Mouse (Mus musculus): ENCODE measurements around the gene Ggta1. TPM values are rescaled to one million over a fixed set of nuclear protein-coding genes. Genes with fewer than 3 reads are reported as not detected.

The Ggta1 gene
- polyA plus RNA-seq, 1 experiment from 2014 or later: 7.8 TPM

- Histone ChIP-seq H3K4me3 (replicated peaks) (0 out of 2 replicates have a peak overlapping the region, but pooled peaks have one; percentile 4), H3K36me3 (peaks cover 4% of the 10 kb centered on the region; the same call in 1 of the 2 replicates), H3K9me3 (replicated peaks) (peaks cover 3% of the 10 kb centered on the region; the same call in 1 of the 2 replicates), H3K27me3 (no peaks in the 10 kb centered on the region), H3K4me2 (peak overlapping the region; percentile 49), H3K9ac (peak overlapping the region; percentile 59), H3K27ac (peak overlapping the region; percentile 94), H3K4me1 (replicated peaks) (peaks cover 98% of the 10 kb centered on the region)
- DNase-seq (peak; percentile 58), ATAC-seq (ENCODE audit: low read depth) (peak; percentile 52)
- WGBS (ENCODE audit: insufficient replicate concordance): 14% methylated on average over 8 of the region's 8 CpGs
Measured at GRCm38 (mm10) chr2:35503723-35504416, 40.8 kb upstream of the Ggta1 start.

DNA sequence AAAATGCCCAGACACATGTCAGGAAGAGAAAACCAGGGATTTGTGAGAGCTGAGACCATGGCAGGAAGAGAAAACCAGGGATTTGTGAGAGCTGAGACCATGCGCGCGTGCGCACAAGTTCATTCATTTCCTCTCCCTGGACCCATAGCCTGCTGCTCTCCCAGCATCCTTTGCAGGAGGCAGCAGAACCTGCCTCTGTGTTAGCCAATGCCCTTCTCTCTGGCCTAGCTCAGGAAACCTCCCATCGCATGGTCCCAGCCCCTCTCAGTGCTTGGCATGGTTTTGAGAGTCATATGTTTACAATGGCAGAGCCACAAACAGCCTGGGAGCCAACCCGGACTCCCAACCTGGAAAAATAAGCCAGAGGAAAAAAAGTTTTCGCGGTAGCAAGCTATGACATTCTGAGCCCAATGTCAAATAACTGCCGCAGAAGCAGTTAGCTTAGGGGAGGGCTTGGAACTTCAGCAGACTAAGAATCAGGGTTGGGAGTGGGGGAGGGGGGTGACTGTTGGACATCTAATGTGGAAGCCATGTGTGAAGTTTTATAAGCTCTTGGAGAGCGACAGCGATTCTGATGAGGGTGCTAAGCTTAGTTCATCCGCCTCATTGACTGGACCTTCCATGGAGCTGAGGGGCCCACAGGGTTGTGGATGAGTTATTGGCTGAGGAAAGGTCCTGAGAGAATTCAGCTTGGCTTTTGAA is 40.1 kb upstream of the Ggta1 start:
- DNase-seq (no peak), ATAC-seq (ENCODE audit: low read depth) (no peak)

DNA sequence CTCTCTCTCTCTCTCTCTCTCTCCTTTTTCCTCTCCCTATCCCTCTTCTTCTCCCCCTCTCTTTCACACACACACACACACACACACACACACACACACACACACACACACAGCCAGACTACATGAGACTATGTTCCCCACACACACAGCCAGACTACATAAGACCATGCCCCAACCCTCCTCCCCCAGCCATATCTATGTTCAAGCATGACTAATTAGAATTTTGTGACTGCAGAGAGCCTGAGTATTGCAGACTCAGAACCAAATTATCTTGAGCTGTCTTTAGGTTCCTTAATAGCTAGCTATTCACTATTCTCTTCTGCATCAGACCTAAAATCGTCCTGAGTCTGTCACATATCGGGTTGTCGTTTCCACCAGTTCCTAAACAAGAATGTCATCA is 39.5 kb upstream of the Ggta1 start:
- no peaks in the 10 kb centered on the region for H3K27me3 ChIP-seq
- peaks cover 4% of the 10 kb centered on the region; the same call in 1 of the 2 replicates for H3K36me3 ChIP-seq
- H3K4me3 ChIP-seq (replicated peaks): no peak overlapping the region
- peak overlapping the region; percentile 94 for H3K27ac ChIP-seq
- H3K9ac ChIP-seq: peak overlapping the region; percentile 59
- 49% methylated on average over 3 of the region's 3 CpGs for WGBS (ENCODE audit: insufficient replicate concordance)
- H3K9me3 ChIP-seq (replicated peaks): peaks cover 3% of the 10 kb centered on the region; the same call in 1 of the 2 replicates
- peaks cover 99% of the 10 kb centered on the region for H3K4me1 ChIP-seq (replicated peaks)
- no peak for DNase-seq
- H3K4me2 ChIP-seq: peak overlapping the region; percentile 49
- peak; percentile 49 for ATAC-seq (ENCODE audit: low read depth)

More for the DNA sequence above, 40.1 kb upstream of the Ggta1 start:
- Histone ChIP-seq H3K27ac (peak overlapping the region; percentile 94), H3K9ac (peak overlapping the region; percentile 59), H3K4me1 (replicated peaks) (peaks cover 98% of the 10 kb centered on the region), H3K4me2 (peak overlapping the region; percentile 49), H3K27me3 (no peaks in the 10 kb centered on the region), H3K9me3 (replicated peaks) (peaks cover 3% of the 10 kb centered on the region; the same call in 1 of the 2 replicates), H3K36me3 (peaks cover 4% of the 10 kb centered on the region; the same call in 1 of the 2 replicates), H3K4me3 (replicated peaks) (0 out of 2 replicates have a peak overlapping the region, but pooled peaks have one; percentile 4)
- WGBS (ENCODE audit: insufficient replicate concordance): 57% methylated on average over 12 of the region's 12 CpGs

DNA sequence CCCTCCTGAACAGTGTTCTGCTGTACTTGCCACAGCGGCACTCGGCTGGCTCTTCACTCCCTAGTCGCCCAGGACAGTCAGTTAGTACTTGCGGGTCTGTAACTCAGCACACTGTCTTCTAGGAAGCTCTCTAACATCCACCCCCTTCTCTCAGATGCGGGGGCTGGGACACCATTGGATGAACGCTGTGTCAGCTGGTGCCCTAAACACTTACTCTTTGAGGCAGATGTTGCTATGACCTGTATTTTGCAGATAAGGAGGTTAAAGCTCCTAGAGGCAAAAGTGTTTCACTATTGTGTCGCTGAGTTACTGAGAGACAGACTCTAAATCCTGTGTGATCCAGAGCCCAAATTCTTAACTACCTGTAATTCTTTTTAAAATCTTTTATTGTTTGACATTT is 36.4 kb upstream of the Ggta1 start:
- DNase-seq: peak; percentile 70
- peak overlapping the region; percentile 34 for H3K4me2 ChIP-seq
- H3K4me3 ChIP-seq (replicated peaks): no peak overlapping the region
- H3K27me3 ChIP-seq: no peaks in the 10 kb centered on the region
- H3K9me3 ChIP-seq (replicated peaks): peaks cover 3% of the 10 kb centered on the region; the same call in 1 of the 2 replicates
- peaks cover 96% of the 10 kb centered on the region for H3K4me1 ChIP-seq (replicated peaks)
- H3K9ac ChIP-seq: peak overlapping the region; percentile 40; the same call in 1 of the 2 replicates
- peak; percentile 68 for ATAC-seq (ENCODE audit: low read depth)
- H3K36me3 ChIP-seq: peaks cover 4% of the 10 kb centered on the region; the same call in 1 of the 2 replicates
- peak overlapping the region; percentile 50 for H3K27ac ChIP-seq
- 26% methylated on average over 7 of the region's 7 CpGs for WGBS (ENCODE audit: insufficient replicate concordance)

DNA sequence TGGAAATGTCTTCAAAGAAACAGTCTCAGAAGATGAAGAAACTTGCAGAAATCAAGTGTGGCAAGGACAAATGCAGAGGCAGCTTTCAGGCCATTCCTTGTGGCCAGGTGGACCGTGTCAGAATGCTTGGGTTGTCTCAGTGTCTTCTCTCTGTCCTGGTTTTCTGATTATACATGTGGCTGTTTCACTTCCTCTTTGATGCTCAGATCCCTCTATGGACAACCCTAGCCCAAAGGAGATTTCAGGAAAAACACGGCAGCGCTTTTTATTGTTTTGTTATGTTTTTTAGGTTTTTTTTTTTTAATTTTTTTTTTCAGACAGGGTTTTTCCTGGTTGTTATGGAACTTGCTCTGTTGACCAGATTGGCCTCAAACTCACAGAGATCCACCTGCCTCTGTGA is 35.9 kb upstream of the Ggta1 start:
- Histone ChIP-seq H3K4me2 (peak overlapping the region; percentile 34; the same call in 1 of the 2 replicates), H3K36me3 (peaks cover 4% of the 10 kb centered on the region; the same call in 1 of the 2 replicates), H3K9ac (peak overlapping the region; percentile 40; the same call in 1 of the 2 replicates), H3K27me3 (no peaks in the 10 kb centered on the region), H3K27ac (peak overlapping the region; percentile 50), H3K4me1 (replicated peaks) (peaks cover 91% of the 10 kb centered on the region), H3K9me3 (replicated peaks) (peaks cover 3% of the 10 kb centered on the region; the same call in 1 of the 2 replicates), H3K4me3 (replicated peaks) (no peak overlapping the region)
- no peak for DNase-seq
- WGBS (ENCODE audit: insufficient replicate concordance): 64% methylated on average over 3 of the region's 3 CpGs
- no peak for ATAC-seq (ENCODE audit: low read depth)

DNA sequence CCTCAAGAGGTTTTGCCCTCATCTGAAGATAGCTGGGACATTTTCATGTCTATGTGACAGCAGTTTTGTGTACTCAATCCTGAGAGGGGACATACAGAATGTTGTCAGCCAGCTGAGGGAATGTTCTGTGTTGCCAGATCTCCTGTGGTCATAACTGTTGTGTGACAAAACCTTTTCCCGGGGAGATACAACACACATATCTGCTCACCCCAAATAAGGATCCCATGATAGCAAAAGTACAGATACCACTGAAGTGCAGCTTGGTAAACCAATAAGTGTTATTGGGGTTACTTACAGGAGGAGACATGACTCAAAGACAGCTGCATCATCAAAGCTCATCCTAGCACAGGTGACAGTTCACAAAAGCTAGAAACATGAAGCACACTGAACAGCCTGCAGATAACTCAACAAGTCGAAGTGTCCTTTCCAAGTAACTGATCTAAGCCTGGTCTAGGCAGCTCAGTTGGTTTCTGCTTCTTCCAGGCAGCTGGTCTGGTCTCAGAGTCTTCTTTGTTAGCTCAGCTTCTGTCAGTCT is 34.7 kb upstream of the Ggta1 start:
- no peak overlapping the region for H3K9ac ChIP-seq
- peak overlapping the region; percentile 43 for H3K27ac ChIP-seq
- H3K27me3 ChIP-seq: no peaks in the 10 kb centered on the region
- DNase-seq: no peak
- H3K4me1 ChIP-seq (replicated peaks): peaks cover 78% of the 10 kb centered on the region
- 50% methylated on average over 2 of the region's 2 CpGs for WGBS (ENCODE audit: insufficient replicate concordance)
- peaks cover 4% of the 10 kb centered on the region; the same call in 1 of the 2 replicates for H3K36me3 ChIP-seq
- no peak overlapping the region for H3K4me2 ChIP-seq
- no peak overlapping the region for H3K4me3 ChIP-seq (replicated peaks)
- no peak for ATAC-seq (ENCODE audit: low read depth)
- peaks cover 3% of the 10 kb centered on the region; the same call in 1 of the 2 replicates for H3K9me3 ChIP-seq (replicated peaks)

DNA sequence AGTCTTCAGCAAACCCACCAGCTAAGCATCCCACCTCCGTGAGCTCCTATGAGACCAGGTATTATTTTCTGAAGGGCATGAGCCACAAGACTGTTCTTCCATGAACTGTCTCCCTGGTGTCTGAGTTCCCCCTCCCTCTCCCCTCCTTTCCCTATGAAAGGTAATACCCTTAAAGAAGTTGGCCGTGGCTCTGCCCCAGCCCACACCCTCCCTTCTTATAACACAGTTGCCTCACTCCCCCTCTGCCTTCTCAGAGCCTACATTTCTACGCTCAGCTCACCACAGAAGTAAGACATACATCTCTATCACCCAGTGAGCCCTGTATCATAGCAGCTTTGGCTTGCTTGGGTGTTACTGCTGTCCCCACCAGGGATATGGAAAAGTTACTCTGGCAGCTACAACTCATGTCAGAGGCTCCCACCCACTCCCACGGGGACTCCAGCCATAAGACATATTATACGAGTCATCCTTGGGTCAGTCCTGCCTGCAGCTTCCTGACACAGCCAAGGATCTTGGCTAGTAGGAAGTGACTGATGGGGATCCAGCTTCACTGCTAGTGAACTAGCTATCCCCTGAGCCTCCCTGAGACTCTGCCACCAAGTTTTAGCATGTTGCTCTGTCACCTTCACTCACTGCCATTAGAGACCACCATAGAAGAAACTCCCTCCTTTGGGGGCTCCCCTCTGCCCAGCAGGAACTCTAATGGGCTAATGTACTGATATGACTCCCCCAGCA is 33.4 kb upstream of the Ggta1 start:
- peaks cover 4% of the 10 kb centered on the region; the same call in 1 of the 2 replicates for H3K36me3 ChIP-seq
- 34% methylated on average over 5 of the region's 5 CpGs for WGBS (ENCODE audit: insufficient replicate concordance)
- peak overlapping the region; percentile 70 for H3K27ac ChIP-seq
- peaks cover 3% of the 10 kb centered on the region; the same call in 1 of the 2 replicates for H3K9me3 ChIP-seq (replicated peaks)
- peak overlapping the region; percentile 27; the same call in 1 of the 2 replicates for H3K9ac ChIP-seq
- no peak overlapping the region for H3K4me3 ChIP-seq (replicated peaks)
- H3K4me1 ChIP-seq (replicated peaks): peaks cover 66% of the 10 kb centered on the region
- ATAC-seq (ENCODE audit: low read depth) (no peak), DNase-seq (no peak)
- 0 out of 2 replicates have a peak overlapping the region, but pooled peaks have one; percentile 2 for H3K4me2 ChIP-seq
- no peaks in the 10 kb centered on the region for H3K27me3 ChIP-seq

DNA sequence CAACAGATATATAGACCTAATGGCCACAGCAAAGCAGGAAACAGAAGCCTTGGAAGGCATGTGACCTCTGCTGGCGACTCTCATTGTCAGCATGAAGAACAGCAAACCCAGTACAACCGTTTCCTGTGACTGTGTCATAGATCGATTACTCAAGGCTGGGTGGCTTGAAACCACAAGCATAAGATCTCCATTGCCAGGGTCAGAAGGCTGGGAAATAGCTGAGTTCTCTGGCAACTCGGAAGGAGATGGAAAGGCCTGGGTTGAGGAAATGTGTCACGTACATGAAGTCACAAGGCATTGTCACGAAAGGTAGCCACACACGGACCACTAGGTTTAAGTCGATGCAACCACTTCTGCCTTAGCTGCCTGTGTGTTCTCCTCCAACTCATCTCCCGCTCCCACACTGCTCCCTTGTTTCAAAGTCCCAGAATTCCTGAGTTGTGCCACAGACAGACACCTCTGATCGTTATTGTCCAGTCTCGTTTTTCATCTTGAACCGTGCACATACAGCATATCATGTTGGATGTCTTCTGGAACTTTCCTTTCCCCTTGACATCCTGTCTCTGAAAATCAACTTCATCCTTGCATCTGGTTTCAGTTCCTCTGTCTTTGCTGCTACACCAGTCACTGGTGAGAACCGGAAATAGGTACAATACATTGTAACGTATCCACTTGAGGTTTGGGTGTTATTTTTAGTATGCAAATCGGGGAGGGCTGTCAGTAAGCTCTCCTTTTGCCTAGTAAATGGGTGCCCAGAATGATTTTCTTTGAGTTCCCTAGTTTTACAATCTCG is 32.7 kb upstream of the Ggta1 start:
- peaks cover 2% of the 10 kb centered on the region; the same call in 1 of the 2 replicates for H3K36me3 ChIP-seq
- H3K27ac ChIP-seq: peak overlapping the region; percentile 70
- ATAC-seq (ENCODE audit: low read depth): no peak
- peaks cover 65% of the 10 kb centered on the region for H3K4me1 ChIP-seq (replicated peaks)
- H3K4me3 ChIP-seq (replicated peaks): no peak overlapping the region
- H3K9ac ChIP-seq: peak overlapping the region; percentile 27; the same call in 1 of the 2 replicates
- no peaks in the 10 kb centered on the region for H3K9me3 ChIP-seq (replicated peaks)
- 0 out of 2 replicates have a peak overlapping the region, but pooled peaks have one; percentile 19 for H3K4me2 ChIP-seq
- WGBS (ENCODE audit: insufficient replicate concordance): 22% methylated on average over 16 of the region's 16 CpGs
- no peak for DNase-seq
- no peaks in the 10 kb centered on the region for H3K27me3 ChIP-seq

GRCm38 (mm10) chr2:35493566-35493965 is 30.5 kb upstream of the Ggta1 start:
- H3K27me3 ChIP-seq: no peaks in the 10 kb centered on the region
- no peak overlapping the region for H3K27ac ChIP-seq
- ATAC-seq (ENCODE audit: low read depth) (no peak), DNase-seq (no peak)
- 58% methylated on average over 7 of the region's 7 CpGs for WGBS (ENCODE audit: insufficient replicate concordance)
- H3K9me3 ChIP-seq (replicated peaks): no peaks in the 10 kb centered on the region
- H3K4me2 ChIP-seq: no peak overlapping the region
- H3K4me1 ChIP-seq (replicated peaks): peaks cover 50% of the 10 kb centered on the region
- no peak overlapping the region for H3K4me3 ChIP-seq (replicated peaks)
- no peak overlapping the region for H3K9ac ChIP-seq
- H3K36me3 ChIP-seq: no peaks in the 10 kb centered on the region

DNA sequence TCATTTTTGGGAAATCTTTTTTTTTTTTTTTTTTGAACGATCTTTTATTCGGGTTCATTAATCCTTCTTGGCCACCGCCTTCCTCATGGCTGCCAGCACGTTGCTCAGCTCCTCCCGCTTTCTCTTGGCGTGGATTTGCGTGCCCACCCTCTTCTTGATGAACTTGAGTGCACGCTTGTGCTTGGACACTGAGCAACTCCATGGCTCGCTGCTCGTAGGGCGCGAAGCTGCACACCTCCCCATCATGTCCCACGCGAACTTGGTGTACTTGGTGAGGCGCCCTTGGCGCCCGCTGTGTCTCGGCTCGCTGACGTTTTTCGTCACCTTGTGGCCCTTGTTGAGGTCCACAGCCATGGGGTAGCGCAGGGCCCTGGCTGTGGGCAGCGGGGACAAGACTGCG is 28.1 kb upstream of the Ggta1 start:
- WGBS (ENCODE audit: insufficient replicate concordance): 88% methylated on average over 24 of the region's 24 CpGs
- H3K27ac ChIP-seq: no peak overlapping the region
- DNase-seq: no peak

More for the DNA sequence above, 28.1 kb upstream of the Ggta1 start:
- no peaks in the 10 kb centered on the region for H3K27me3 ChIP-seq
- no peak overlapping the region for H3K4me3 ChIP-seq (replicated peaks)
- no peak for ATAC-seq (ENCODE audit: low read depth)
- H3K9ac ChIP-seq: no peak overlapping the region
- no peak overlapping the region for H3K4me2 ChIP-seq
- no peaks in the 10 kb centered on the region for H3K9me3 ChIP-seq (replicated peaks)
- H3K4me1 ChIP-seq (replicated peaks): peaks cover 38% of the 10 kb centered on the region
- H3K36me3 ChIP-seq: no peaks in the 10 kb centered on the region
